Mouse (Mus musculus): ENCODE results near the gene Mylk.

Gene Mylk

DNA sequence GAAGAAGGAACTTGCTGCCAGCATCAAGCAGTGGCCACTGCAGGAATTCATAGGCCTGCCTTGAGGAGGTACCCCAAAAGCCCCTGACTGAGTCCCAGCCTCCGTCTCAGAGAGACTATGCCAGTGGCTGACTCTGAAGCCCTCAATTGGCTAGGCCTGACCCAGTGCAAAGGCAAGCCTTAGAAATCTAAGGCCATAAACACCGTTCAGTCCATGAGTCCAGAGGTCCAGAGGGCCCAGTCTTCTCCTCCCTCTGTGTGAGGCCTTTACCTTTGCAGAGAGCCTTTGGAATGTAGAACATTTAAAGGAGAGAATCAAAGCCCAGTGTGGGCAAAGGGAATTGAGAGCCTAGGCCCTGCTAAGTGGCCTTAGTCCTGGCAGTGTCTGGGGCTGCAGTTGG, 193.2 kb downstream of the Mylk start:
- in situ Hi-C loops (cut with MboI, MseI) = no loop called here

DNA sequence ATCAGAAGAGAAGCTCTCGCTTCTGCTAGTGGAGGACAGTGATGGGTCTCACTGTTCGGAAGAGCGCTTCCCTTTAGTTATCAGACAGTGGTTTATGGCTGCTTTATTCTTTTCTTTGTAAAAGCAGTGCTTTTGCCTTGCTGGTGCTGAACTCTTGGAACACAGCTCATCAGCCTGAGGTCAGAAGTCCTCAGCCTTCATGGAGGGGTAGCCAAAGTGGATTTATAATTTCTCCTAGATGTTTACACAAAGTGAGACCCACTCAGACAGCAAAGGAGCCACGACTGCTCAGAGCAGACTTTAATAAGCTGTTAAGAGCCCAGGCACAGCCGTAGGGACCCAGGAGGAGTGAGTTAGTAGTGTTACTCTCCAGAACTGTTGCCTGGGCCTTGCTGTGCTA, 194.9 kb downstream of the Mylk start:
- in situ Hi-C loops (cut with MboI, MseI) = no loop called here

DNA sequence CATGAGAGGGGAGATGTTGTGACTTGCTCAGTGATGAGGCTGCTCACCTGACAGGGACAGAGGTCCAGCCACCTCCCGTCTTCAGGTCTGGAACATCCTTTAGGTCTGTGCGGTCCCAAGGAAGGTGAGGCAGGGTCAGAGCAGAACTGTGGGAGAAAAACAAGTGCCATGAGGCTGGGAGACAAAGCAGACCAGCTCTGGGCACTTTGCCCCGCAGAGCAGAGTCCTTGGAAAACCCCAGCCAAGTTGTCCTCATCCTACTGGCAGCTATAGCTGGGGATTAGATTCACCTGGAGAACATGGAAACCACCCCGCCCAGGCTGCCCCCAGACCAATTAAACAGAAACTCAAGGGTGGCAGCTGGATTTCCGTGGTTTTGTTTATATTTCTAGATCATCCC, 195.4 kb downstream of the Mylk start:
- in situ Hi-C loops (cut with MboI, MseI) = no loop called here

DNA sequence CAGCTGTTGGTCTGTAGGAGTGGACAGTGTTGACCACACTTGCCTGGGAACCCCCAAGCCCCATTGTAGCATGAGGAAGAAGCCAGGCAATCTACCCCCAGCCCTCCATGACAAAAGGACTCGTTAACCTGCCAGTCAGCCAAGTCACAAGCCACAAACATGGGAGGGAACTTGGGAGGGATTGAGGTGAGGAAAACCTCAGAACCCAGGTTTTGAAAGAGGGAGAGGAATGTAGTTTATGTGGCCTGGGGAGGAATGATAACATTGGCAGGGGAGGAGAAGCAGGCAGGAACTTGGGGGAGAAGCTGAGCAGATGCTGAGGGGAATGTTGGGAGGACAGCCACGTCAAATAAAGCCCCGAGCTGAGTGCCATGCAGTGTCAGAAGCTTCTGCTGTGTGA, 196.9 kb downstream of the Mylk start:
- in situ Hi-C loops (cut with MboI, MseI) = no loop called here

DNA sequence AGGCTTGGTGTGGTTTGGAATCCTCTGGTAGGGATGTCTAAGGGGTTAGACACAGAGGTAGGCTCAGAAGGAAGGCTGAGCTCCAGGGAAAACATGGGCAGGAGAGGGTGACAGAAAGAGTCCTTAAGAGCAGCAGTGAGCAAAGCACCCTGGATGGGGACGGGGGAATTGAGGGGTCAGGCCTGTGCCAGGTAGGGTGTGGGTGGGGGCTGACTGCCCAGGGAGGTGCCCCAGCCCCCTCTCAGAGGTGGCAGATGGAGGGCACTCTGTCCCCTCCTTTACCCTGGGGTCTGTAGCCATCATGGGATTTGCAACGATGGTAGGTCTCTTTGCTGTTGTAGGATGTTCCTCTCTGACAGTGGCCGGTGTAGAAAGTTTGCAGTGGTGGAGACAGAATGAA, 201.3 kb downstream of the Mylk start:
- in situ Hi-C loops (cut with MboI, MseI) = no loop called here

DNA sequence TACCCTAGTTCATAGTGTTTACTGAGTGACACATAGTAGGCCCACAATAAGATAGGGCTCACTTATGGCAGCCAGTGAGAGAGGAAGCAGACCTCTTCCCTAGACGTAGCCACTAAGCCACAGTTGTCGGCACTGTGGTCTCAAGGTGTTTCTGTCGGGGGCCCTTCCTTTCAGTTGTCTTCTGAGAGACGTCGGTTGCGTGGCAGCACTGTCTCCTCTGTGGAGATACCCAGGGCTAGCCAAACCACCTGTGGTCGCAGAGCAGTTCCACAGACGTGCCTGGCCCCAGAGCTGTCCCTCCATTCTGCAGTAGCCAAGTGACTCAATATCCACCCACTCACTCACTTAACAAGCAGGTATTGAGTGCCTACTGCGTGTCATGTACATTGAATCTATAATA, 205.9 kb downstream of the Mylk start:
- in situ Hi-C loops (cut with MboI, MseI) = no loop called here

DNA sequence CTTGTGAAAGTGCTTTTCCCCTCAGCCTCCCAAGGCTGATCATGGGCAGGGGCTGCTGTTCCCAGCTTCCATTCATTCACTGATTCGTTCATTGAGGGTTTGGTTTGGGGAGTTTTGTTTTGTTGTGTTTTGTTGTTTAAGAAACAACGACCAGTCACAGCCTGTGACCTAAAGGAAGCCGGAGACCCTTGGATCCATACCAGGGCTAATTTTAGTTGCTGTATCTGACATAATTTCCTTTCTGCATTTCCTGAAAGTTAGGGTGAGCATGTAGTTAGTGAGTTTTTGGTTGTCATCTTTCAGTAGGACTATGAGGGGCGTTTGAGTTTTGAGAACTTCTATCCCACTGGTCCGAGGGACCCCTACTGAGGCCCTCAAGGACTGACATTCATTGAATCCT, 207.2 kb downstream of the Mylk start:
- in situ Hi-C loops (cut with MboI, MseI) = no loop called here

DNA sequence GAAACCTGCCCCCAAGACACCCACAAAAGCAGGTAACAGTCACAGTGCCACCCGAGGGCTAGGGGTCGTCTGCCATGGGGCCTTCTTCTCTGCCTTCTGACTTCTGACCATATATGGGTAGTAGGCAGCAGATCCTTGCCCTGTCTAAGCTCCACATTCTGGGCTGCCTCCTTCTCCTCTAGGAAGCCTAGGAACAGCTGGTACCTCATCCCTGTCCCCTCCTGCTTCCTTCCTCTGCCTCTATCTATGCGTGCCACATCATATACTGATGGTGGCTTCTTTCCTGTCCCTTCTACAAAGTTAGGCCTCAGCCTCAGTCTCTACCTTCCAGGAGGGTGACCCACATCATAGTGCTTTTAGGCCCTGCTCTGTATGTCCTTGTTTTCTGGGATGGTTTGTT, 207.8 kb downstream of the Mylk start:
- in situ Hi-C loops (cut with MboI, MseI) = no loop called here

DNA sequence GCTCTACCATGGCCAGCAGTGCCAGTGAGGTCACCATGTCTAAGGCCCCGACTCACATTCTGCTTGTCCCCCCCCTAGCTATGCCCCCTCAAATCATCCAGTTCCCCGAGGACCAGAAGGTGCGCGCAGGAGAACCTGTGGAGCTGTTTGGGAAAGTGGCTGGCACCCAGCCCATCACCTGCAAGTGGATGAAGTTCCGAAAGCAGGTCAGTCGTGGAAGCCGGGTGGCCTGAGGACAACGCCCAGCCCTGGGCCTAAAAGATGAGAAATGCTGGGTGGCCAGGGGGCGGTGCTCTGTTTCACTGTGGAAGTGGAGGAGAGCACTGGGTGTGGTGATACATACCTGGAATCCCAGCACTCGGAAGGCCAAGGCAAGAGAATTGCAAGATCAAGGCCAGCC, 208.5 kb downstream of the Mylk start:
- in situ Hi-C loops (cut with MboI, MseI) = no loop called here

DNA sequence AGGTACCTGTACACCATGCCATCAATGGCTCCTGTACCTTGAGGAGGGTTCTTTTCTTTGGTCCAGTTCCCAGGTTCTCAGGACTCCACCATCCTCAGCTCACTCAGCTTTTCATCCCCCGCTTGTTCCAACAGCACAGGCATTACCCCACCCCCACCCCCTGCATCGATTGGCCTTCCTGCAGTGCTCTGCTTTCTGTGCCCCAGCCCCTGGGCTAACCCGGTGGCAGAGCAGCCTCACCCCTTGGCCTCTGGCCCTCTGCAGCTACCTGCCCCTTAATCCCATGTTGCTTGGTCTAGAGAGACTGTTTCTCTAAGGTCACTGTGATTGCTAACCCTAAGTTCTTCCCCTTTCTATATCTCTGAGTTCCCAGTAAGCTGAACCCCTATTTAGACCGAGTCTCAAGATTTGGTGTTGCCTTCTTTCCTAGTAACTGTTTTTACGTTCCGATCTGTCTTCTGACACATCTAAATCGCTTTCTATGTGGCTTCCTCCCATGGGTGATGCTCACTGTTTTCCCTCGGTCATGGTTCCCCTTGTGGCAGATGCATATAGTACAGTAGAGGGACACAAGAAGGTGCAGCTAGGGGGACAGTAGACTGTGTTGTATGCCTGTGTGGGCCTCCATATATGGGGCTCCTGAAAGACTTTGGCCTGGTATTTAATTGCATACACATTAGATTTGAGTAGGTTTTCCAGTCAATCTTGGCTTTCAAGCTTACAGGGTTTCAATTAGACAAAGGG, 212.6 kb downstream of the Mylk start:
- in situ Hi-C loops (cut with MboI, MseI) = no loop called here

DNA sequence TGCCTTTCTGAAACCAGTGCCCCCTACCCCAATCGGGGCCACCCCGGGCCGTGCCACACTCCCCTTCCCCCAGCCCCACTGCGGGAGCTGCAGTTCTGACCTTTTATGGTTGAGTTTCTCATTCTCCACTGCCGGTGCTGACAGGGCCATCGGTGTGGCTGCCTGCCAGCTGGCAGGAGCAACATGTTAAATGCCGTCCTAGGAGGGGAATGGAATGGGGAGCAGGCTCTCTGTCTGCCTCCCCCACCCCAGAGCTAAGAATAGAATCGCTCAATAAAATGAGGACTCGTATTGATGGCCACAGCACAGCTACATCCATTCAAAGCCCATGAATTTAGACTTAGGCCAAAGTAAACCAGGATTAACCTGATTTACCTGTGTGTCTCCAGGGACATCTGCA, 213.7 kb downstream of the Mylk start:
- in situ Hi-C loops (cut with MboI, MseI) = no loop called here

DNA sequence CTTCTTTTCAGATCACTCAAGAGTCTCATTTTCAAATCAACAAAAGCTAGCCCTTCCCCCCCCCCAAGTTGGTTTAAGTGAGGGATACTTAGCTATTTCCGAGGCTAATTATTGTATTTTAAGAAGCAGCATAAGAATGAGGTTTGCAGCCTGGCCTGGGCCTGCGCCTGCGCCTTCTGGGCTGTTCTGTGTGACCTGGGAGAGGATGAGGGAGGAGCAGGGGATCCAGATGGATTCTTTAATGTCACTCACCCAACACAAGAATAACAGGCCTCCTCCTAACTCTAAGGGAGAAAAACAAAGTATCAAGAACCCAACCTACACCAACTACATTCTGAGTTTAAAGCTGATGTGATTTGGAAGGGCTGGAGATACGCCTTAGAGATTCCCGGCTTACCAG, 214.3 kb downstream of the Mylk start:
- in situ Hi-C loops (cut with MboI, MseI) = no loop called here

DNA sequence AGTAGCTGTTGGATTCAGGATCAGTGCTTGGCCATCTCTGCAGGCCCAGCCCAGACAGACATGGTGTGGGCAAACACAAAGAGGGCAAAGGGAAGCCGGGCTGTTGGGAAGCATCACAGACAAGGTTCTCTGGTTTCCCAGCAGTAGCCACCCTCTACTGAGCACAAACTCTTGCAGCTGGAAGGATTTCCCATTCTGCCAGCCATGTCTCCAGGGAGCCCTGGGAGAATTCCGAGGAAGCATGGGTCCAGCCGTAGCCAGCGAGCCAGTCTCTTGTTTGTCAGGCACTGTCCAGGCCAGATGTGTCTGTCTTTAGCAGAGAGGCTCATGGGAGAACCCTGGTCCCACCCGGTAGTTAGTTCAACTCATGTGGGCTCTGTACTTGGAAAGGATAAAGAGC, 215.2 kb downstream of the Mylk start:
- in situ Hi-C loops (cut with MboI, MseI) = no loop called here

DNA sequence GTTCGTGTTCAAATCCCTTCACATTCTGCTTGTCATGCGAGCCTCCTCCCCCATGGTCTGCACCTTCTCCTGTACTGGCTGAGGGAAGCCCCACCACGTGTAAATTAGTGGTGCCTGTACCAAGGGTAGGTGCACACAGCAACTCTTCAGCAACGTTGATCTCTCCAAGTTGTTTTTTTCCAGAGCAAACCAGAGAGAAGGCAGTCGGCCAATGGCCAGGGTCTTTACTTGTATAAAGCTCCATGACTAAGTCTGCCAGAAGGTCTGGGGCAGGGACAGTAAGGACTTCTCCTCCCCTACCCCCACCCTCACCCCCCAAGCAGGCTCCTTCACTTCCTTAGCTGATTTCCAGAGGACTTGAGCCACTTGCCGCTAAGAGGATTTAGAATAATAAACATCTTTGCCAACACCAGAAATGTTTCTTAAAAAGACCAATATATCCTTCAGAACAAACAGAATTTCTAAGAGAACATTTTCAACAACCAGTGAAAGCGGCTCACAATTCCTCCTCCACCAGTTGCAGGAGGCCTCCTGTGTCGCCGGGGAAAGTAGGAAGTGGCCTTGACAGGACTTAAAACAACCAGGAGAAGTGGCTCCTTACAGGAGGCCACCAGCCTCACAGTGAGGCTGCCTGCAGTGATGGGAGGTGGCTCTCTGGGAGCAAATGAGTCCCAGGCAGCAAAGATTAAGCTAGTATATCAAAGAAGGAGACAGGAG, 216.0 kb downstream of the Mylk start:
- in situ Hi-C loops (cut with MboI, MseI) = no loop called here

DNA sequence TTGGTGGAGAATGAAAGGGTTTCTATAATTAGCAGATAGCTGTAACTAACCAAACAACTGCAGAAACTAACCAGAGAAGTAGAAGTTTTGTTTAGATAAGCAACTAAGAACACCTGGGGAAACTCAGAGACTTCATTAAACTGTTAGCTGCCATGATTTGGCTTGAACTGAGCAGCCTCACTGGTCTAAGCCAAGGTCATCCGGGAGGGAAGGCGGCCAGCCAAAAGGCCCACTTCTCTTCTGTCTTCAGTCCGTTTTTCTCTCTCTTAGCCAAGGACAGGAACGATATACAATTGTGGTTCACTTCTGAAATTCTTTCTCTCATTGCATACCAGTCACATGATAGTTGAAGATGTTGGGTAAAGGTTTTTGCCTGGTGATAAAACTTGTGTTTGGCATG, 217.3 kb downstream of the Mylk start:
- in situ Hi-C loops (cut with MboI, MseI) = no loop called here

DNA sequence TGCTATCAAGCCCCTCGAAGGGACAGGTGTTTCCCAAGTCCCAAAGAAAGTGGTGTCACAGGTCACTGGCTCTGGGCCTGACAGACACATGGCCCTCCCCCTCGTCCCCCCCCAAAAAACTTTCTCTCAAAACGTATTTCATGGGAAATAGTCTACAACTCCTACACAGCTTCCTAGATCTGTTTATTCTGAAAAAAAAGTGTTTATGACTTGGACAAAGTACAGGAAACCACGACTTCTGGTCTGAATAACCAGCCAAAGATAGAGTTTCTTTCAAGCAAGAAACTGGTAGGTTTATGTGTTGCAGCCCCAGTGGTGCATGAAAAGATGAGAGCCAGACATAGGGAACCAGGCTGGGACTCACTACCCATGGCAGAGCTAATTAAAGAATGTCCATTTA, 218.0 kb downstream of the Mylk start:
- in situ Hi-C loops (cut with MboI, MseI) = no loop called here

DNA sequence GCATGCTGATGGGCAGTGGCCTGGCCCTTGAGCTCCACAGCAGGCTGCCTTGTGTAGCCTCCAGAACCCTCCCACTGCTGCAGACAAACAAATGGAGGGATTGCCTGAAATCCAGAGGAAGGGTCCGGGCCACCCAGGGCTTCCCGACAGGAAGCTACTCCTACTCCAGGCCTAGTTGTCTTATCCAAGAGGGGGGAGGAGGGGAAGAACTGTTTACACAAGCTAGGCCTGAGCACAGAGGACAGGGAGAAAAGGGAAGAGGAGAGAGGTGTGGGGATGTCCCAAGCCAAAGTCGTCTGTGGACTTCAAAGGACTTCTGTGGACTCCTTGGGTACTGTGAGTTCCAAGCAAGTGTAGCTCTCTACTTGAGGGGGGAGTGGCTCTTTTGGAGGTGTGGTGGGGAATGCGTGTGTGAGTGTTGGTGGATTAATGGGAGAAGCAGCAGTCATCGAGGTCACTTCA, 221.6 kb downstream of the Mylk start:
- in situ Hi-C loops (cut with MboI, MseI) = no loop called here

DNA sequence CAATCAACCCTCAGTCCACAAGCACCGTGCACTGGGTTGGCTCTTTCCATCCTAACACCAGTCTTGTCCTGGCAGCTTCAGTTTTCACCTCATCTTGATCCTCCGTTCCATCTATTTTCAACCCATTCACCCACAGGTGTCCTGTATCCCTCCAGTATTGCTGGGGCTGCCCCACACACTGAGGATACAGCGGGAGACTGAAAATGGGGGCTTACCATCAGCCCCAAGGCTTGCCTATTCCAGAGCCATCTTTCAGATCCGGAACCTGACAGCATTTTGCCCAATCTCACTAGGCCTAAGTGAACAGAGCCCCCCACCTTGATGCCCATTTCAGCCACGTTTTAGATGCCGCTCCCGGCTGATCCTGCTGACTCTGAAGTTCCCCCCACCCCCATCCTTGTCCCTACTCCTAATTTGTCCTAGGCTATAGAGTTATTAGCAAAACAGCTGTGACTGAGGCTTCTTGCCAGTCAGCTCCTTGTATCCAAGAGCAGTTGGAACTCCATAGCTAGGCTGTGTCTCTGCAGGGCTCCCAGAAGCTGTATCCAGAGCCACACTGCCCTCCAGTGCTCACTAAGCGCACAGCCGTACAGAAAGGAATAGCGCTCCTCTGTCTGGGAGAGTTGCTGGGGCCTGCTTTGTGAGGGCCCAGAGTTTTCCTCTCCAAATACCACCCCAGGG, 222.2 kb downstream of the Mylk start:
- in situ Hi-C loops (cut with MboI, MseI) = no loop called here

DNA sequence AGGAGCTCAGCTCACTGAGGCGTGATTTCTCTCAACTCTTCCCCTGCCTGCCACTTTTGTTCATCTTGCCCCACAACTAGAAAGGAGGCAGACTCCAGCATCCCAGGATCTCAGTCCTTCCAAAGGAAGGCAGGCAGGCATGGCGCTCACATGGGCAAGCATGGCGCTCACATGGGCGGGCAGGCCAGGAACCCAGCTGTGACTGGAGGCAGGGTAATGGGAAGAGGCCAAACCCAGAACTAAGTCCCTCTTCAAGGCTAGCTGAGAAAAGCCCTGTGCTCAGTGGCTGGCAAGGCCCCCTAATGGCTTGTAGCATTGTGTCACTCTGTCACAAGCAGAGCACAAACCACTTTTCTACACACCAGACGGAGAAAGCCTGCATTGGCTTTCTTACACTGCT, 223.2 kb downstream of the Mylk start:
- in situ Hi-C loops (cut with MboI, MseI) = no loop called here

DNA sequence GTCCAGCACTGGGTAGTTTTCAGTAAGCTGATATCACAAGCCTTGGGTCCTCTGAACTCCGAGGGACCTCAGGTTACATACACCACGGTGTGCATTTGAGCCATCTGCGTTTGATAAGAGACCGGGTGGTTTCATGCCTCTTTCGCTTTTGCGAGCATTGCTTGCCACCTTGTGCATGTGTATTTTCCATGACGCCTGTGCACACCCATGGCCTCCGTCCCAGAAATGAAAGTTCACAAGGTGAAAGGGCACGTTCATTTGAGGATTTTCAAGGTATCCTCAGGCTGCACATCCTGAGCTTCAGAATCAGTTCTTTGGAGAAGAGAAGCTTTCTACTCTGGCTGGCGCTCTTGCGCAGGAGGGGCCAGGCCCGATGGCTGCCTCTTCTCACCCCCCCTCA, 227.5 kb downstream of the Mylk start:
- in situ Hi-C loops (cut with MboI, MseI) = no loop called here

DNA sequence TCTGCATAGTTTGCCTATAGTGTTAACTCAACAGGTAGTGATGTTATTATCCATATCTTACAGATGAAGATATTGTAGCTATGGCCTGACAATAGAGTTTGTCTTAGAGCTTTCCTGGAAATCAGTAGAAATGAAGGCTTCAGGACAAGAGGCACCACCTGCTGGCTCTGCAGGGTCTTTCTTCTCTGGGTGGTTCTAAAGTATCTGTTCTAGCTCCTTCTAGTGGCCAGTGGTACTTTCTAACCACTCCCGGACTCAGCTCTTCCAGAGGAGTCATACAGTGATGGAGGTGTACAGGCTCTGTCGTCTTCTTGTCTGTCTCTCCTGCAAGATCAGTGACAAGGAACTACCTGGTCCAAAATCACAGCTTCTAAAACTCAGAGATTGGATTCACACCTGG, 230.5 kb downstream of the Mylk start:
- in situ Hi-C loops (cut with MboI, MseI) = no loop called here

DNA sequence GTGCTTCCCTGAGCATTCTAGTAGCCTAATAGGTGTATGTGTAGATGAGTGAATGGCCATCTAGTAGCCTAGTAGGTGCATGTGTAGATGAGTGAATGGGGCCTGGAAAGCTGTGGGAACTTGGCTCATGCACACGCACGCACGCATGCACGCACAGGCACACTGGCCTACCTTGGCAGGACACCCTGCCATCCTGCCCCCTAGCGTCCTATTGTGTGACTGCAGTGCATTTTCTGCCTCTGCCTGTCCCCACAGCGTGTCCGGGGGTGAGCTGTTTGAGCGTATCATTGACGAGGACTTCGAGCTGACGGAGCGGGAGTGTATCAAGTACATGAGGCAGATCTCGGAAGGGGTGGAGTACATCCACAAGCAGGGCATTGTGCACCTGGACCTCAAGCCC, 231.6 kb downstream of the Mylk start:
- in situ Hi-C loops (cut with MboI, MseI) = no loop called here

DNA sequence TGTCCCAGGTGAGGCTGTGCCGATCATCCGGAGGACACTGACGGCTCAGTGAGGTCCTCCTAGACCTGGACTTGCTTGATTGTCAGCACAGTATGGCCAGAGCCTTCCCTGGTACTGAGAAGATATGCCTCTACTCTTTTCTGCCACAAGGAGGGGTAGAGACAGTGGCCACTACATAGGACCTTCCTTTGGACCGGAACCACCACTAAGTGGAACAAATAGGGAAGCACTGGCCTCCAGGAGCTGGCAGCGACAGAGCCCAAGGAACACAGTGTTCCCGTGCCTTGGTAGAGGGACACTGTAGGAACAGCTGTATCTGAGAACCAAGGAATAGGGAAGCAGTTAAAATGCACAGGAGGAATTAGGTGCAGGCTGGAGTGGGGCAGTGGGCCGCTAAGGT, 233.0 kb downstream of the Mylk start:
- in situ Hi-C loops (cut with MboI, MseI) = no loop called here
